ENCODE assay signal across 22 mouse cellular contexts in the genomic region with DNA sequence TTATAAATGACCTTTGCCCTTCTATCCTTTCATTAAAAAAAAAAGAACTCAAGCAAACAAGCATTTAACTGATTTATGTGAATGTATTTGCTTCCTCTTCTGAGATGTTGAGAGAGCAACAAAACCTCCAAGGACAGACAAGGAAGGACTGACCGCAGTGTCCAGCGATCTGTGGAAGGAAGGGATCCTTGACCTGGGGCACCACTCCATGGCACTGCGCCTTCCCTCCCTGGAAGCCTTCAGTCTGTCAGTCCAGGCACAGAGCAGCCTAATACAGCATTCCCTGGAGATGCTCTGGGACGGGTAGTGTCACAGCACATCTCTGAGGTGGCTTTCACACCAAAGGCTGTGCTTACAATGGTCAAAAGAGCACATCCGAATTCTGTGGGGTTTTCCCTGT.
"Had no signal": no experiment of that assay in that cellular context is flagged by ENCODE, and none has a peak within 500 bp of the region (broad histone marks: within the 10 kb centered on the region; RNA-seq: fewer than 3 reads in every experiment).

No protein-coding gene starts in this region.

- H3K27ac ChIP-seq: liver, embryonic 12.5 days; liver, embryonic 14.5 days; midbrain, embryonic 10.5 days; midbrain, embryonic 12.5 days; neural tube, embryonic 13.5 days; neural tube, embryonic 15.5 days; stomach, embryonic 15.5 days; stomach, postnatal 0 days had no signal

- H3K36me3 ChIP-seq: liver, embryonic 12.5 days; midbrain, embryonic 10.5 days; midbrain, embryonic 12.5 days; neural tube, embryonic 13.5 days; neural tube, embryonic 15.5 days; stomach, embryonic 15.5 days had no signal

- H3K27me3 ChIP-seq: liver, embryonic 12.5 days; midbrain, embryonic 12.5 days; neural tube, embryonic 13.5 days; neural tube, embryonic 15.5 days; stomach, embryonic 15.5 days had no signal

- ATAC-seq: liver, embryonic 12.5 days; midbrain, embryonic 16.5 days had no signal

- H3K4me2 ChIP-seq: liver, embryonic 12.5 days; lung, embryonic 14.5 days; midbrain, embryonic 12.5 days; neural tube, embryonic 13.5 days; neural tube, embryonic 15.5 days; stomach, embryonic 15.5 days had no signal

- H3K9ac ChIP-seq: liver, embryonic 12.5 days; liver, embryonic 14.5 days; lung, embryonic 14.5 days; midbrain, embryonic 12.5 days; neural tube, embryonic 13.5 days; neural tube, embryonic 15.5 days; stomach, embryonic 15.5 days had no signal

- H3K9me3 ChIP-seq: liver, embryonic 12.5 days; midbrain, embryonic 10.5 days; midbrain, embryonic 12.5 days; neural tube, embryonic 13.5 days; neural tube, embryonic 15.5 days; stomach, embryonic 15.5 days had no signal

- DNase-seq: lung, adult 18-20 months; lung, embryonic 14.5 days; lung, postnatal 10 days; lung, postnatal 4 days; midbrain, embryonic 14.5 days; retina, postnatal 1 day; right cerebral cortex, adult 18-20 months; right cerebral cortex, postnatal 25 days; right cerebral cortex, postnatal 4 days; thymus, adult 2 months; thymus, postnatal 25 days; thymus, postnatal 4 days had no signal

- H3K4me1 ChIP-seq: stomach, embryonic 15.5 days had no signal

- H3K4me3 ChIP-seq: liver, embryonic 12.5 days; midbrain, embryonic 10.5 days; midbrain, embryonic 12.5 days; myocyte; neural tube, embryonic 13.5 days; neural tube, embryonic 15.5 days; stomach, embryonic 15.5 days had no signal
